Mouse (Mus musculus) adrenal gland, postnatal 36 days (tissue): ENCODE results near the gene Ripor2. TPM values are rescaled to one million over a fixed set of nuclear protein-coding genes. Genes with fewer than 3 reads are reported as not detected.

Experiments
- DNase-seq, 2 experiments: peaks; one replicate each; pipeline ENCODE4 v3.0.0; 2021; ENCODE audit warnings: mixed read lengths in 1 of 2
- total RNA-seq, 2 experiments: library from RNA; stranded (reverse); gene quantifications; 2 replicates each; pipeline ENCODE4 v1.2.3; 2021

Ripor2 gene
- total RNA-seq, 2 experiments from 2014 or later = 2.6 to 4.2 TPM

- no peak for DNase-seq
Observed at GRCm38 (mm10) chr13:24646324-24646723, 64.3 kb downstream of the Ripor2 start.

GRCm38 (mm10) chr13:24647444-24647843 is 65.5 kb downstream of the Ripor2 start:
- no peak for DNase-seq

GRCm38 (mm10) chr13:24648027-24648426 is 66.0 kb downstream of the Ripor2 start:
- DNase-seq = no peak

GRCm38 (mm10) chr13:24648668-24649067 is 66.7 kb downstream of the Ripor2 start:
- DNase-seq = no peak

- no peak for DNase-seq
Observed at GRCm38 (mm10) chr13:24649099-24649498, 67.1 kb downstream of the Ripor2 start.

- DNase-seq = no peak
Observed at GRCm38 (mm10) chr13:24651018-24651417, 69.0 kb downstream of the Ripor2 start.

GRCm38 (mm10) chr13:24654919-24655635 is 73.1 kb downstream of the Ripor2 start:
- no peak for DNase-seq

GRCm38 (mm10) chr13:24656719-24657497 is 74.9 kb downstream of the Ripor2 start:
- no peak for DNase-seq

- no peak for DNase-seq
Observed at GRCm38 (mm10) chr13:24666763-24667162, 84.8 kb downstream of the Ripor2 start.

- peak; percentile 29 to 37 for DNase-seq
Observed at GRCm38 (mm10) chr13:24668556-24668955, 86.6 kb downstream of the Ripor2 start.

- no peak for DNase-seq
Observed at GRCm38 (mm10) chr13:24670676-24671075, 88.7 kb downstream of the Ripor2 start.

GRCm38 (mm10) chr13:24679027-24679680 is 97.2 kb downstream of the Ripor2 start:
- no peak for DNase-seq

- no peak for DNase-seq
Observed at GRCm38 (mm10) chr13:24680951-24681350, 99.0 kb downstream of the Ripor2 start.

- DNase-seq = no peak
Observed at GRCm38 (mm10) chr13:24682346-24682745, 100.4 kb downstream of the Ripor2 start.

- DNase-seq = no peak
Observed at GRCm38 (mm10) chr13:24684503-24684902, 102.5 kb downstream of the Ripor2 start.

GRCm38 (mm10) chr13:24685846-24686245 is 103.9 kb downstream of the Ripor2 start:
- peak; percentile 27 to 43 for DNase-seq

- DNase-seq = peak; percentile 74 to 79
Observed at GRCm38 (mm10) chr13:24686705-24687665, 105.0 kb downstream of the Ripor2 start.

- DNase-seq = no peak
Observed at GRCm38 (mm10) chr13:24693312-24693711, 111.3 kb downstream of the Ripor2 start.

- no peak for DNase-seq
Observed at GRCm38 (mm10) chr13:24698746-24699145, 116.8 kb downstream of the Ripor2 start.

GRCm38 (mm10) chr13:24702128-24702527 is 120.1 kb downstream of the Ripor2 start:
- no peak for DNase-seq

GRCm38 (mm10) chr13:24709656-24710396 is 127.8 kb downstream of the Ripor2 start:
- no peak for DNase-seq
